Mouse (Mus musculus) liver, embryonic 14.5 days (tissue): ENCODE results near the gene Olfr1061.
"Not testable (repeated sequence)": the region's sequence is repeated elsewhere in the genome, so short reads cannot be mapped to it uniquely, and the experiment has no call there.

Source experiments
- CTCF ChIP-seq: IDR thresholded peaks from 2 replicates; pipeline ENCODE4 v1.5.1; 2016; ENCODE audit warnings: antibody characterized with exemption, low read depth, control low read depth
- EP300 ChIP-seq: IDR thresholded peaks from 2 replicates; pipeline ENCODE4 v1.6.1; 2016; ENCODE audit warnings: antibody characterized with exemption, low read depth

- TF ChIP-seq CTCF, EP300: not testable (repeated sequence)
Measured at GRCm38 (mm10) chr2:86366342-86366741, 47.5 kb downstream of the Olfr1061 start.
